Mouse (Mus musculus) MEL-GATA-1-ER (cell line): ENCODE results near the gene Zfp239.
A peak's percentile ranks its signal among the peaks of the same experiment; 100 is the strongest.
"Not testable (repeated sequence)": the region's sequence is repeated elsewhere in the genome, so short reads cannot be mapped to it uniquely, and the experiment has no call there.

ENCODE experiments used
- DNase-seq: peaks from one replicate; pipeline ENCODE4 v3.0.0-alpha.2; 2012; ENCODE audit warnings: low read depth; ENCODE audit errors: extremely low read depth

Gene Zfp239

DNA sequence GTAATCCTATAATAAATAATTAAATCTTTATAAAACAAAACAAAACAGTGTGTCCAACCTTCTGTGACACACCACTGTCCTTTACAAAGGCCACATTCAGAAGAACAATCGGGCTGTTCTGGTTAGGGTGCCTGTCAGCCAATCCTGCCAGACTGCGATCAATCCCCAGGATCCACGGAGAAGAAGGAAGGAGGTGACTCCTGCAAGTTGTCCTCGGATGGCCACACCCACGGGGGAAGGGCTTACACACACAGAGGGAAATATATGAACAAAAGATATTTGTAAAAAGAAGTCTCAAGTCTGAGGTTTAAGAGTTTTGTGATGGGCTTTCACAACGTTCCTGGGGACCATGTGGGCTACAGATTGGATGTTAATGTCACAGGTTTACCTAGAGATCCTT lies at the start of gene Zfp239:
Gene Zfp239, plus strand, starts transcription at position 253 of the 400 bp plus-strand sequence.
- DNase-seq: no peak

DNA sequence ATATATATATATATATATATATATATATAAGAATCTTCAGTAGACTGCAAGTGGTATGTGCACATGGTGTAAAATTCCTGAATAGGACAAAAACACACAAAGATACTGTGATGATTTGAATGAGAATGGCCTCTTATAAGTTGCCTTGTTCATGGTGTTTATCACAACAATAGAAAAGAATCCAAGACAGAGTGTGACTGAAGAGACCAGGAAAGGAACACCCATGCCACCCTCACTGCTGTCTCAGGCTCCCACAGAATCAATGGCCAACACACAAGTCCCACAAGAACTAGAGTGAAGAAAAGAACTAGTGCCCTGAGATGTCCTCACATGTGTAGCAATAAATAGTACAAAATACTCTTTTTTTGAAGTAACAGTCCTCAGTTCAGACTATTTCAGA lies 47.2 kb upstream of the Zfp239 start:
- no peak for DNase-seq

DNA sequence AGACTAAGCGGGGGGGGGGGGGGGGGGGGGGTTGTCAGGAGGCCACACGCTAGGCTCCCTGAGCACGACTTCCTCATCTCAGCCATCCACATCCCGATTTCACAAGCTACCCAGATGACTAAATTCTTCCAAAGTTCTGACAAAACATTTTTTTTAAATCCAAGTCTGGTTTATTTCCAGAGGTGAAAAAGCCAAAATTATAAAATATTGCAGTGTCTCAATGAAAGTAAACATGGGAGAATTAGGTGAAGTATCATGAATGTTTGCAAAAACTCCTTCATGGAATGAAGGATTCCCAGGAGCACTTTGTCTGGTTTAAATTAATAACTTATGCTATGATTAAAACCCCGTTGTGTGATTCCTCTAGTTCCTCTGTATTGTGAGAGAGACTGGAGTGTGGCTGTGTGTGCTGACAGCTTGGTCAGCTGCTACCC lies 44.8 kb upstream of the Zfp239 start:
- DNase-seq: no peak

DNA sequence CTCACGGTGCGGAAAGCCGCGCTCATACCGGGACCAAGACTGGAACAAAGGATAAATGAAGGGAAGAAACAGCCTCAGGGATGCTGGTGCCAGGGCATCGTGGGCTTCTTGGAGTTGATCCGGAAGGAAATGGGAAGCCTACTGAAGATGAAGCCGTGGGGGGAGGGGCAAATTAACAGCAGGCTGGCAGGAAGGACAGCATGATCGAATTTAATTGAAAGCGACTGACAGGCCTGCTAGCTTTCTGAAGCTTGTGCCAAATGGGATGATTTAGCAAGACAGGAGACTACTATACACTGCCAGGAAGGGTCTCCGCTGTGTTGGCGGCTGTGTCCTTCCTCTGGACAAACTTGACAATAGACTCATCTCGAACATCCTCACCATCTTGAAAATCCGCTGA lies 41.6 kb upstream of the Zfp239 start:
- DNase-seq: no peak

DNA sequence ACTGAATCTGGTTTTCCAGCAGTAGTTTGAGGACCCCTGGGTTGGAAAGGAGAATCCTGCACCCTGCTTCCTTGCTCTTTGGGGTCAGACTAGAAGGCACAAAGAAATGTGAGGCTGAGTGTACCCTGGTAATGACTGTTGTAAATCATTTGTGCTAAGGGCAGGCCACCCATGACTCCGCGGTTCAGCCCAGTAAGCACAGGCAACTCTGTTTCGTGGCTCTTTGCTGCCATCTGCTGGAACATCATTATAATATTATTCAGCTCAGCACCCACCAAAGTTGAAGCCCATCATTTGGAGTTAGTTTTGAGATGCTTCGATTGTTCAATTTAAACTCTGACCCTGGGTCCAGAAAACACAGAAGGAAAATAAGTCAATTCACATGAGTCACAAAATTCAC lies 36.5 kb upstream of the Zfp239 start:
- DNase-seq: peak; percentile 24

DNA sequence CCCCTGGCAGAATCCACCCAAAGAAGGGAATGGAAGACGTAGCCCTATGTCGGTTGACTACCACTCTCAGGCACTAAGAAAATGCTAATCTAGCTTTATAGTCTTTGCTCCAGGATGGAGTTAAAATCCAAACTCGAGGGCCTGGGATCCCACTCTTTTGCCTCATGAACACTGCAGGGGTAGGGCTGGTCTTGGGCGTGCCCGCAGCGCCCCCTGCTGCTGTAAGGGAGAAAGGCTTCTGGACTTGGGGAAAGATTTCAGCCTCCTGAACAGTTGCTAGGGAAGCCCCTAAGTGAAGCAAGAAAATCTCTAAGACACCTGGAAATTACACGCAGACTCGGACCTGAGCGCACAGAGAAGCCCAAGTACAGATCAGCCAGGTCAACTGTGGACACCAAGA lies 33.6 kb upstream of the Zfp239 start:
- DNase-seq: peak; percentile 19

DNA sequence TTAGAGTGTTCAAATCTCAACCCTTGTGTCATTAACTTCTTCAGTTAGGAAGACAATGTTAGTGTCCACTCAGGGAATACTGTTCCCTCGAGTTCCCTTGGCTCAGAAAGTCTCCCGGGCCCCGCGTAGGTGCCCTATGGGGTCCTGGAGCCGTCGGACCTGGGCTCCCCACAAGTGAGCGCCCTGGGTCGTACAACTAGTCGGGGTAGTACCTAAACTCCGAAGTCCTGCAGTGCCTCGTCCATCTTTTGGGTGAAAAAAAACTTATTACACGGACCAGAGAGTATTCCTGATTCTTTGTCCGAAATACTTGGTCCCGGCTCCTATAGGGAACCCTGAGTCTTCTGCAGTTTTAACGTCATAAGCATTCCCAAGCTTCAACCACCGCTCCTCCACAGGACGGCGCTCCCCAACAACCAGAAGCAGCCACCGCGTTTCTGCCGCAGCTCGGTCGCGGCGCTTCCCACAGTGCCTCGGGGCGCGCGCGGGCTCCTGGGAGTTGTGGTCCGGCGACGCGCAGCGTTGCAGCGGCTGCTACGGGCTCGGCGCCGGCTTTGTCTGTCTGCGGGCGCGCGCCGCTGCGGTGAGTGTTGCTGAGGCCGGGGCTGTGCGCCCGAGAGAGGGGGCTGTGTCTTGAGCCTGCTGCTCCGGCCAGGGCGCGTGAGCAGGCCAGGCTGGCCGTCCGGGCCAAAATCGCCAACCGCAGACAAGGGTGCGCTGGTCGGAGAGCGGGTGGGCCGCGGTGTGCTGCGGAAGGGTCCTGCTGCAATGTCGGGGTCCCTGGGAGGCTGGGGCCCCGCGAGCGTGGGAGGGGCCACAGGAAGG lies 21.0 kb upstream of the Zfp239 start, which contains the start of gene Zfp637:
Gene Zfp637, plus strand, starts transcription at position 495 of the 825 bp plus-strand sequence.
- DNase-seq: no peak

DNA sequence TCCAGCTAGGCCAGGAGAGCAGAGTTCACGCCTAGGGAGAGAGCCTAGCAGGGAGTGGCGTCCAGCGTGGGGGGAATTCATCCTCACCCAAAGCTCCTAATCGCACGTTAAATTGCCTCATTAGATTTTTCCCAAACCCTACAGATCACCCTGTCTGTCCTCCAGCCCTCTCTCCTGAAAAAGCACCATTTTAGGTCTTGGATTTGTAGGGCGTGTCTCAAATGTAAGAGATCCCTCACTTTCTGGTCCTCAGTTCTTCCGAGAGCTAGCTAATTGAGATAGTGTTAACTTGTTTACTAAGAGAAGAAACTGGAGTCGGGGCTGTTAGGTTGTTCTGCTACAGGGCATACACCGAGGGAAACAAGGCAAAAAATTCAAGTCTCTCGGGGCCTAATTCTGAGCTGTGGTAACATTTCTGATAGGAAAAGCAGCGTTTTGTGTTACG lies 20.4 kb upstream of the Zfp239 start:
- DNase-seq: no peak

DNA sequence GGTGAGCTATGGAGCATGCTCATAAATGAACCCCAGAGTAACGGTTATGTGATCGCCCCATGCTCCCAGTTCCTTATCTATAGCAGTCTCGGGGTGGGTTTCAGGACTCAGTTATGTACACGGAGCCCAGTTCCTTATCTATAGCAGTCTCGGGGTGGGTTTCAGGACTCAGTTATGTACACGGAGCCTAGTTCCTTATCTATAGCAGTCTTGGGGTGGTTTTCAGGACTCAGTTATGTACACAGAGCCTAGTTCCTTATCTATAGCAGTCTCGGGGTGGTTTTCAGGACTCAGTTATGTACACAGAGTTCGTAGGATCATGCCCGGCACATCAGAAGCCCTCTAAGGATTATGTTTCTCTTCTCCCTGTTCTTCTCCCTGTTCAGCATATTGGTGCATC lies 17.3 kb upstream of the Zfp239 start:
- no peak for DNase-seq

DNA sequence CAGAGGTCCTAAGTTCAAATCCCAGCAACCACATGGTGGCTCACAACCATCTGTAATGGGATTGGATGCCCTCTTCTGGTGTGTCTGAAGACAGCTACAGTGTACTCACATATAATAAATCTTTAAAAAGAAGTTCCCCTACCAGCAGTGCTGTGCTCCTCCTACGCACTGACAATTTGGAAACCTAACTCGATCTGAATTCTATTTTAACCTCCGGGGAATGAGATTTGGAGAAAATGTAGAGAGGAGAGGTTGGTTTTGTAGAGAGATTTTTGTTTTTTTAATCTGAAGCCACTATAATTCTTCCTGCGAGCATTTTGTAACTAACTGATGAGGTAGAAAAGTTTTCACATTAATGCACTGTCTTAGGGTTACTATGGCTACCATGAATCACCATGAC lies 15.2 kb upstream of the Zfp239 start:
- not testable (repeated sequence) for DNase-seq

DNA sequence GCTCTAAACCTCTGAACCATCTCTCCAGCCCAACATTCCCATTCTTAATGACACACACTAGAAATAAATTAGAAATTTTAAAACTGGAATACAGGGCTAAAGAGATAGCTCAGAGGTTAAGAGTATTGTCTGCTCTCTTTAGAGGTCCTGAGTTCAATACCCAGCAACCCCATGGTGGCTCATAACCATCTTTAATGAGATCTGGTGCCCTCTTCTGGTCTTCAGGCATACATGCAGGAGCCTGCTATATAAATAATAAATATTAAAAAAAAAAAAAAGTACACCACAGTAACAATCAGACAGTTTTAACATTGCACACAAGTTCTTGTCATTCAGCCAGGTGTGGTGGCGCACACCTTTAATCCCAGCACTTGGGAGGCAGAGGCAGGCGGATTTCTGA lies 14.1 kb upstream of the Zfp239 start:
- DNase-seq: no peak

DNA sequence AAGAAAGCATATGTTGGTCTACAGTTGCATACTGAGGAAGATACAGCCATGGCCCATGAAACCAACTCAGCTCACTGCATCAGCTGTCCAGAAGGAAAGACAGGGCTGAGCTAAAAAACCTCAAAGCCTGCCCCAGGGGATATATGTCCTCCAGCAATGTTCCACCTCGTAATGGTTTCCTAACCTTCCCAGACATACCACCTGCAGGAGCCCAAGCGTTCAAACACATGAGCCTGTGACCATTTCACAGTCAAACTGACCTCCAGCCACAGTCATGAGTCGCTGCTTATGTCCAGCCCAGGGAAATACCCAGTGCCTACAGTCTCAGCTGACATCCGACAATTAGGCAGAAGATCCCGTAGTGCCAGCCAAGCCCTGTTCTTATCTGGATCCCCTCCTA lies 13.3 kb upstream of the Zfp239 start:
- DNase-seq: no peak

DNA sequence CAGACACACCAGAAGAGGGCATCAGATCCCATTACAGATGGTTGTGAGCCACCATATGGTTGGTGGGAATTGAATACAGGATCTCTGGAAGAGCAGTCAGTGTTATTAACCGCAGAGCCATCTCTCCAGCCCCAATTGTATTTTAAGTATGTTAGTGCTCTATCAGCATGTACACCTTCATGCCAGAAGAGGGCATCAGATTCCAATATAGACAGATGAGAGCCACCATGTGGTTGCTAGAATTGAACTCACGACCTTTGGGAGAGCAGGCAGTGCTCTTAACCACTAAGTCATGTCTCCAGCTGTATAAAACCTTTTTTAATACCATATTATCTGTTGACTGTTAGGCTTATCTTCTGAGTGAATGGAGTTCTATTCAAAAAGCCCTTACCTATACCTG lies 10.2 kb upstream of the Zfp239 start:
- DNase-seq: no peak

DNA sequence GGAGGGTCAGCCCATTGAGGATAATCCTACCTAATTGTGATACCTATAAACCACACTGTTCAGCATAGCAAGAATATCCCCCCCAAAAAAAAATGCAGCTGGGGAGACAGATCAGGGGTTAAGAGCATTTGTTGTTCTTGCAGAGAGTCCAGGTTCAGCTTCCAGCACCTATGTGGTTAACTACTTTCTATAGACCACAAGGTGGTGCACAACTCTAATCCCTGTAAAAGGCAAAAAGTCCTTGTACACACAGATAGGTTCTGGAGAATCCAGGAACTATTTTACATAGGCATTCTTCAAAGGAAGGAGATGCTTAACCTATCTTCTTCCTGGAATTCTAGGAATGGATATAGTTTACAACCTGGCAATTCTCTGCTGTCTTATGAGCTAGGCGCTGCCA lies 3.9 kb upstream of the Zfp239 start:
- DNase-seq: no peak

DNA sequence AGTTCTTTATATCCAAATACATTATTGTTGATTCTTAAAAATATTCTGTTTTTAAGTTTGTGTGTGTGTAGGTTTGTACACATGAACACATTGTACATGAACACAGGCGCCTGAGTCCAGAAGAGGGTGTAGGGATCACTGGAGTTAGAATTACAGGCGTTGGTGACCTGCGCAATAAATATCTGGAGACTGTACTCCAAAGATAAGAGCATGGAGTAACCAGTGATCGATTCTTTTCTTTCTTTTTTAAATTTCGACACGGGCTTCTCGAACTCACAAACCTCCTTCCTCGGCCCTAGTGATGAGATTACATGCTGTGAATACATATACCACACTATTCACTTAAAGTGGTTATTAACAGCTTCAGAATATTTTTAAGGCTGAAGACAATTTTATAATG lies 565 bp downstream of the Zfp239 start:
- DNase-seq: no peak

DNA sequence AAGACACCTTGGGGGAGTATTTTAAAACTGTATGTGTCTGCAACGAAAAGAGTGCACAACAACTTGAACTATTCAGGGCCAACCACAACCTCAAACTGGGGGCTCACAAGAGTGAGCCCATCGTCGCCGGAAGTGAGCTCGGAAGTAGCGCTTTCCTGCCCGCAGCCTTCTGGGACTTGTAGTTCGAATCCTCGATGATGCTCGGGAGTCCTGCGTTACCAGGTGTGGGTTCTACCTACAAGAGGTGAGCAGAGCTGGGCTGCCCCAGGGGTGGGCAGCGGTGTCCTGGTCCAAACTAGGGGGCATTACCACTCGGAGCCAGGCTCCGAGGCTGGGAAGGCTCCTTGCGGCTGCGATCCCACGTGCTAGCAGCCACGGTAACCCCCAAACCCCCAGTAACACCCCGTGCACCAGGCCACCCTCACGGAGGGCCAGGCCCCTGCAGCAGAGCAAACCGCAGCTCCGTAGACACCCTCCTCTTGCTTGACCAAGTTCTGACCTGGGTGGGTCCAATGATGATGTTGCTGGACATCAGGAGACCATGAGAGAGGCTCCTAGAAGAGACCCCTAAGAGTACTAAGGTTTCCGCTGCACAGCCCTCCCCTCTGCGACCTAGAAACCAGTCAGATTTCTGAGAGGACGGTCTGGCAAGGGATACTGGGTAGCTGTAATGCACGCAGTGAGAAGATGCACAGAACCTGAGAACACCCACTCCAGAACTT lies 1.2 kb downstream of the Zfp239 start:
- DNase-seq: peak; percentile 83

DNA sequence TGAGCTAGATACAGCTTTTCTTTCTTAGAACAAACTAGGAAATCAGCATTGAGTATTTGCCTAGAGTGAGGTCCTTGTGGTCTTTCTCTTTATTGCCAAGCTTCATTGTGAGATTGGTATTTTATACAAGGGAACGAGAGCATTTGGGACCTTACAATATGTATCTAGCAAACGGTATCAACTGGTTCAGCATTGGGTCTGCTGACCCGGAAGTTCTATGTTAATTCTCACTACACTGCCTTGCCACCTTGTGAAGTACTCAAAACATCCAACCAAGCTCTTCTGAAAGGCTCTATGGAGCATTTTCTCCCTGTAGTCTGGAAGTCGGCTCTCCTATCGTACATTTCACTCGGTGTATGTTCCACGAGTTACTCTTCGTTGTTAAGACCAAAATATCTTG lies 1.9 kb downstream of the Zfp239 start:
- DNase-seq: no peak

DNA sequence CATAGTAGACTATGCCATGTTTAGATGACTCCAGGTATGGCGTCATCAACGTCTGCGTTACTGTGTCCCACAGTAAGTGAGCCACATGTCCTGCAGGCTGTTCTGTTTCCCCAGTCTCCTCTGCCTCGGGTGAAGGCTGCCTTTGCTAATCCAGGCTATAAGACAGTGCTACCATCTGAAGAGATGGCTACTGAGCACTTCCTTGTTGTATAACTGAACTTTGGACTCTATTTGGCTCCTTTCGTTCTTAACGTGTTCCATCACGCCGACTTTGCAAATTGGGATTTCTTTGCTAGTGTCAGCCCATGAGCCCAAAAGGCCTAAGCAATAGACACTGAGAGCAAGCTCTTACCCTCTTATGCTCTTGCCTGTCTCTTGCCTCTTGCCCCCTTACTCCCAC lies 6.3 kb downstream of the Zfp239 start:
- no peak for DNase-seq

DNA sequence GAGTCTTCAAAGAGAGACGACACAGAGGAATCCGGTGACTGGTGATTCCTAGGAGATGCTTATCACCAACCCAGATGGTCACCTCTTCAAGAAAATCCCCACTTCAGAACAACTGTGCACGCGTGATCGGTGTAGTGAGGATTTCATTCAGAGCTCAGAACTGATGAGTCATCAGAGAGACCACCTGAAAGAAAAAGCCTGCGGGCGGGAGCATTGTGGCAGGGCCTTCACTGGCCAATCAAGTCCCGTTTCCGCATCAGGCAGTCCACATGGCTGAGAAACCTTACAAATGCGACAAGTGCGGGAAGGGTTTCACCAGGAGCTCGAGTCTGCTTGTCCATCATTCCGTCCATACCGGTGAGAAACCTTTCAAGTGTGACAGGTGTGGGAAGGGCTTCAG lies 9.1 kb downstream of the Zfp239 start:
- DNase-seq: no peak

DNA sequence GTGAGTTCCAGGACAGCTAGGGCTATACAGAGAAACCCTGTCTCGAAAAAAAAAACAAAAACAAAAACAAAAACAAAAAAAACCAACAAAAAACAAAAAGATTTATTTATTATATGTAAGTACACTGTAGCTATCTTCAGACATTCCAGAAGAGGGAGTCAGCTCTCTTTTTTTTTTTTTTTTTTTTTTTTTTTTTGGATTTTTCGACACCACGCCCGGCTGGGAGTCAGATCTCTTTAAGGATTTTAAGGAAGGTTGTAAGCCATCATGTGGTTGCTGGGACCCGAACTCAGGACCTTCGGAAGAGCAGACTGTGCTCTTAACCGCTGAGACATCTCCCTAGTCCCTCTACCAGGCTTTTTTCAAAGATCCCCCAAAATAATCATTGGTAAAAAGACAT lies 11.6 kb downstream of the Zfp239 start:
- DNase-seq: not testable (repeated sequence)

DNA sequence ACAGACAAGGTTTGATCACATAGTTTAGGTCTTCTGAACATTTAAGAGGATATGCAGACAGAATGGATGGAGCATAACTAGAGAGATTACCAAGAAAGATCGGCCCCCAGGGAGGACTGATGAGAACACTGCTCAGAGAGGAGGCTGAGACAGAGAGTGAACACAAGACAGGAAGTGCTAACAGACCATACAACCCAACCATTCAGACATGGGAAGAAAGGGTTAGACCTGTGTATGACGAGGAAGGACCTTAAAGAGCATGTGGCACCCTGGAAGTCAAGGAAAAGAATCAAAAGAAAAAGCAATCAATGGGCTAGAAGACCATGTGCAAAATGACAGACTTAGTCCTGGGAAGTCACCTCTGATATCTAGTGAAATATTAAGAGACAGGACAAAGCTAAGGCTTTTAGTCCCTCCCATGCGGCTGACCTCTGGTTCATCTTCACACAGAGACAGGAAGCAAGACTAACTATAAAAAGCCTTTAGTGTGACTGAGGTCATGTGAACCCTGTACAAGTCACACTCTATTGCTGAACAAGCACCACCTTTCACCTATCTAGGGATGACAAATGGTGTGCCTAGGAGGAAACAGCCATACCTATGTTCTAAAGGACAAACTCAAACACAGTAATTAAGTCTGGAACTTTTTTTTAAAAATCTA lies 12.9 kb downstream of the Zfp239 start:
- no peak for DNase-seq
